Mouse (Mus musculus) CD4-positive naive resting alpha-beta T cell, adult 57 days (primary cell): ENCODE results near the gene Rbks. TPM values are rescaled to one million over a fixed set of nuclear protein-coding genes. Genes with fewer than 3 reads are reported as not detected.

Source experiments
- total RNA-seq: library from RNA; stranded (reverse); gene quantifications from one replicate; pipeline ENCODE4 v1.2.4, GENCODE M21; 2023

The Rbks gene
- total RNA-seq, result 9.2 TPM

GRCm38 (mm10) chr5:31696971-31697643, at the start of gene Rbks:
Gene Rbks (minus strand): TSS chr5:31697627.

DNA sequence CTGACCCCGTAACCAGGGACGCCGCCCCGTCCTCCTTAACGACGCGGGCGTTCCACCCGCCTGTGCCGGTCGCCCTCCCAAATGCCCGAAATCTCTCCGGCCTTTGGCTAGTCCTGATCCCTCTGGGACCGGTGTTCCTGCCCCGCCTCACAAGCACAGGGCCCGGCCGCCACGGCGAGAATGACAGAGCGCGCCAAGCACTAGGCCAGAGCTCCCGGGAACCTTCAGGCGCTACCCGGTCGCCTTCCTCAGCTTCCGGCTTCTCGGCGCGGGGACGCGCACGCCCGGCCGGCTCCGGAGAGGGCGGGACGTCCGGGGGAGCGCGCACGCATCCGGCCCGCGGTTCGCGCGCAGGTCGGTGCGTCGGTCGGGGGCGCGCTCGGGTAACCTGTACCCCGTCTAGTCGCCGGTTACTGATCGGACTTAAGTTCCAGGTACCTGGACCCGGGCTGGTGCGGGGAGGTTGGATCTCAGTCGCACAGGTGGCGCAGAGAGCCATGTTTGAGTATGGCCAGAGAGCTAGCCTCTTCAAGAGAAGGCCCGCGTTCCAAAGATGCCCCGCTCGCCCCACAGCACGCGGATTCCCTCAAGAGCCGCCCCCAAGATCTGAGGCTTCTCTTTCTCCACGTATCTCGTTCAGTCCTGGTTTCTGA, 343 bp upstream of the Rbks start, which contains the start of gene Babam2:
Gene Babam2, plus strand, starts transcription at position 41 of the 653 bp plus-strand sequence.

DNA sequence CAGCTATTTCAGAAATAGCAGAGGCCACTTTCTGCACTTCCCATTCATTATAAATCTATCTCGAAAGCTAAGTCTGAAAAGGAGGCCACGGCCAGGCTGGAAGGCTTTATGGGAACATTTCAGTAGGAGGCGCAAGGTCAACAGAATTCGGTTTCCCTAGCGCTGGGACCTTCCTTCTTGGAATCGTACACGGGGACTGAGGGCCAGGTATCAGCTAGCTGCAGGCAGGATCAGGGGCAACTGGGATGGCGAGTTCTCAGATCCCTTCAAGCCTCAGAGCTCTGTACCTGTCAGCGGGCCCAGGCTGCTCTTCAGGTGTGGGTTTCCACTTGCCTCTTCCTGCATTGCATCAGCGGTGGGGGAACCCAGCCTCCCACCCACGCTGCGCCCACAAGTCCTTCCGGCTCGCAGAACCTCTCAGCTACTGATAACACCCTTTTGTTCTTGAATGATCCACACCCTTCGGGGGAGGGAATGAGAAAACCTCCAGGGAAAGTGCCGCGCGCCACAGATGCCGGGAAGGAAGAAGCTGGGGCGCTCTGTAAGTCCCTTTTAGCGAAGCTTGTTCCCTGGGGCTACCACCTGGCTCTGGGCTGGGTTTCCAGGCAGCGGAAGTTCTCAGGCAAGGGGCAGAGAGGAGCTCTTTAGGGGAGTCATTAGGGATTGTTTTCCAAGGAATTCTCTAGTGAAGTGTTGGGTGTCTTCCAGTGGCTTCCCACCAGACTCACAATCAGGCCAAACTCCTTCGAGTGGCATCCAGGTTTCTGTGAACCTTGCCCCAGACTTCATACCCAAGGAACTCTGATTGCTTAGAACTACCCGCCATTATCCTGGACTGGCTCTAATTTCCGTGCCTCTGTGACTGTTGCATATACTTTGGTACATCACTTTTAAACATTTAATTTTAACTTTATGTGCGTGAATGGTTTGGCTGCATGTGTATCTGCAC, 100.7 kb downstream of the Rbks start, which contains the start of gene Mrpl33:
Gene Mrpl33, plus strand, starts transcription at position 455 of the 949 bp plus-strand sequence.

Other genes with a start within 250 kb of the Rbks start
- gene Zfp512, start 245.2 kb downstream of the Rbks start, total RNA-seq, result 30.8 TPM
- 0.92 TPM for gene 4930548H24Rik, start 211.9 kb downstream of the Rbks start, total RNA-seq
- 53.2 TPM for gene Gpn1, start 202.9 kb downstream of the Rbks start, total RNA-seq
- 80.4 TPM for gene Slc4a1ap, start 170.6 kb downstream of the Rbks start, total RNA-seq
- 30.8 TPM for gene Supt7l, start 169.8 kb downstream of the Rbks start, total RNA-seq
- 133 TPM for gene Mrpl33, start 100.7 kb downstream of the Rbks start, total RNA-seq
- 49.2 TPM for gene Babam2, start 57 bp upstream of the Rbks start, total RNA-seq